Mouse (Mus musculus) brain, embryonic 14.5 days (tissue): ENCODE data around the gene Aldh9a1.

Experiments
- CTCF ChIP-seq: fragments of 200-500 bp; IDR thresholded peaks from 2 replicates; pipeline ENCODE4 v1.5.1; 2012; ENCODE audit warnings: inconsistent platforms, mild to moderate bottlenecking, moderate library complexity, borderline replicate concordance; ENCODE audit not compliant: insufficient read depth, insufficient read length; ENCODE audit errors: extremely low read depth
- POLR2A ChIP-seq: fragments of 200-500 bp; IDR thresholded peaks from 2 replicates; pipeline ENCODE4 v1.6.1; 2012; ENCODE audit warnings: mild to moderate bottlenecking, inconsistent platforms, borderline replicate concordance; ENCODE audit not compliant: poor library complexity, insufficient read depth, insufficient read length, severe bottlenecking; ENCODE audit errors: extremely low read depth

- TF ChIP-seq POLR2A = no peak
- no peak for TF ChIP-seq CTCF
Observed at GRCm38 (mm10) chr1:167386466-167386865, 36.7 kb downstream of the Aldh9a1 start.
